Mouse (Mus musculus) midbrain, postnatal 0 days (tissue): Measurements from ENCODE around the gene Tmem86a. TPM values are rescaled to one million over a fixed set of nuclear protein-coding genes. Genes with fewer than 3 reads are reported as not detected.
"Not testable (repeated sequence)": the region's sequence is repeated elsewhere in the genome, so short reads cannot be mapped to it uniquely, and the experiment has no call there.

ENCODE experiments used
- ATAC-seq: fragments of 200-750 bp; cut with Nextera tagmentation; 2 replicates; pipeline ENCODE4 v1.8.0; 2017; ENCODE audit warnings: moderate number of reproducible peaks, mild to moderate bottlenecking, moderate TSS enrichment, moderate library complexity; ENCODE audit not compliant: low FRiP score
- DNase-seq: peaks from one replicate; pipeline ENCODE4 v3.0.0-alpha.2; 2015; ENCODE audit warnings: low spot score
- H3K27ac ChIP-seq: fragments of 300-500 bp; sonication (generic); 2 replicates; pipeline ENCODE4 v1.5.1; 2014; ENCODE audit warnings: low read depth, mild to moderate bottlenecking, low read length, mixed read lengths
- H3K27me3 ChIP-seq: fragments of 300-500 bp; sonication (generic); 2 replicates; pipeline ENCODE4 v1.6.1; 2014; ENCODE audit warnings: low read length, control low read depth, mixed read lengths; ENCODE audit not compliant: insufficient read depth
- H3K36me3 ChIP-seq: fragments of 300-500 bp; sonication (generic); 2 replicates; pipeline ENCODE4 v1.6.1; 2014; ENCODE audit warnings: low read length, control low read depth, mixed read lengths; ENCODE audit not compliant: insufficient read depth
- H3K4me1 ChIP-seq: fragments of 300-500 bp; sonication (generic); 2 replicates; pipeline ENCODE4 v1.6.1; 2014; ENCODE audit warnings: mild to moderate bottlenecking, control low read depth, antibody characterized with exemption, low read length, mixed read lengths; ENCODE audit not compliant: insufficient read depth
- H3K4me2 ChIP-seq: fragments of 300-500 bp; sonication (generic); 2 replicates; pipeline ENCODE4 v1.6.1; 2014; ENCODE audit warnings: low read depth, mild to moderate bottlenecking, low read length, mixed read lengths; ENCODE audit not compliant: poor library complexity, severe bottlenecking
- H3K4me3 ChIP-seq: fragments of 300-500 bp; sonication (generic); 2 replicates; pipeline ENCODE4 v1.5.1; 2014; ENCODE audit warnings: low read depth, mild to moderate bottlenecking, low read length, moderate library complexity
- H3K9ac ChIP-seq: fragments of 300-500 bp; sonication (generic); replicated peaks from 2 replicates; pipeline ENCODE4 v1.6.1; 2014; ENCODE audit warnings: mild to moderate bottlenecking, low read length, moderate library complexity, mixed read lengths; ENCODE audit not compliant: poor library complexity, severe bottlenecking
- H3K9me3 ChIP-seq: fragments of 300-500 bp; sonication (generic); 2 replicates; pipeline ENCODE4 v1.6.1; 2016; ENCODE audit warnings: low read length, control low read depth
- CTCF ChIP-seq: IDR thresholded peaks from 2 replicates; pipeline ENCODE4 v1.5.1; 2016; ENCODE audit warnings: antibody characterized with exemption, mild to moderate bottlenecking
- WGBS: fragments of 180-500 bp; shearing (Covaris S2); extraction: QIAGEN DNeasy Blood & Tissue Kit; methylation state at CpG from one replicate; pipeline ENCODE4 v1.1.7; 2014; 5-methylcytosine and 5-hydroxymethylcytosine counted together
- polyA plus RNA-seq: library from polyadenylated mRNA; unstranded; fragments of >200 nt; fragmentation: Nextera tagmentation; extraction: Ambion mirVana; gene quantifications from 2 replicates; pipeline ENCODE4 v1.2.1, GENCODE M21; 2015
- total RNA-seq: library from RNA; depleted of rRNA; stranded (reverse); fragments of >200 nt; gene quantifications from 2 replicates; pipeline ENCODE4 v1.2.3, GENCODE M21; 2014

Tmem86a gene
- total and polyA plus RNA-seq, 2 experiments from 2014 or later = 16.0 to 29.0 TPM

DNA sequence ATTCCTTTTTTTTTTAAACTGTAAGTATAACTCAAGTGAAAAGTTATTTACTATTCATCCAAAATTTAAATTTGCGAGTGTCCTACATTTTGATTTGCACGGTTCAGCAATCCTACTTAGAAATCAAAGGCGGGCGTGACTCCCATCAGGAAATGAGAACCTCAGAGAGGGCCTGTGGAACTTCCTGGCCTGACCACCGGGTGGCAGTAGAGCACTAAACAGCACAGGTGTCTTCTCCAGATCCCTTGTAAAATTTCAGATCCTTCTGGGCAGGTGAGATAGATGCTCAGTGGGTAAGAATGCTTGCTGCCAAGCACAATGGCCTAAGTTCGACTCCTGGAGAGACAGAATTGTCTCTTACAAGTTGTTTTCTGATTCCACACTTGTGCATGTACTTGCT is 26.9 kb upstream of the Tmem86a start:
- no peak overlapping the region for H3K9ac ChIP-seq
- no peaks in the 10 kb centered on the region for H3K36me3 ChIP-seq
- H3K4me1 ChIP-seq = no peaks in the 10 kb centered on the region
- H3K27me3 ChIP-seq = 0 out of 2 replicates have a peak, but pooled peaks cover 3% of the 10 kb centered on the region
- WGBS = 12% methylated on average over 6 of the region's 6 CpGs
- no peak overlapping the region for H3K4me2 ChIP-seq
- H3K4me3 ChIP-seq = no peak overlapping the region
- DNase-seq = peak; percentile 76
- TF ChIP-seq CTCF = peak; percentile 89
- H3K27ac ChIP-seq = no peak overlapping the region
- 0 out of 2 replicates have a peak, but pooled peaks have one; percentile 70 for ATAC-seq
- H3K9me3 ChIP-seq = no peaks in the 10 kb centered on the region

DNA sequence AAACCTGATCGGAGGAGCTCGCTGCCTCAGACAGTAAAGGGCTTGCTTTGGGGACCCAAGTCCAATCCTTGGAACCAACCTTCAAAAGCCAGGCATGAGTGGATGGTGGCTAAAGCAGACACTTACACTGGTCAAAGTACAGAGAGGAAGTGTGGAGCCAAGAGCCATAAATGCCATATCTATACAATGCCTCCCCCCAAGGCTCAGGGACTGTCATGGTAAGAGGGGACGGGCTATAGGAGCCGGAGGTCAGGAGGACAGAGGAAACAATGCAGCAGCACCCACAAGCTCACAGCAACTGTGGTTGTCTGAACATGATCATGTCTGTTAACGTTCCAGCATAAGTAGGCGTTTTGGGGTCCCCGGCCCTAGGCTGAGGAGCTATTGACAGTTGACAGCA is 25.9 kb upstream of the Tmem86a start:
- Histone ChIP-seq H3K9ac (no peak overlapping the region), H3K27ac (no peak overlapping the region), H3K4me2 (no peak overlapping the region), H3K27me3 (0 out of 2 replicates have a peak, but pooled peaks cover 3% of the 10 kb centered on the region), H3K4me1 (no peaks in the 10 kb centered on the region), H3K4me3 (no peak overlapping the region), H3K9me3 (no peaks in the 10 kb centered on the region), H3K36me3 (no peaks in the 10 kb centered on the region)
- 89% methylated on average over 7 of the region's 7 CpGs for WGBS
- DNase-seq (no peak), ATAC-seq (no peak)
- TF ChIP-seq CTCF = no peak

DNA sequence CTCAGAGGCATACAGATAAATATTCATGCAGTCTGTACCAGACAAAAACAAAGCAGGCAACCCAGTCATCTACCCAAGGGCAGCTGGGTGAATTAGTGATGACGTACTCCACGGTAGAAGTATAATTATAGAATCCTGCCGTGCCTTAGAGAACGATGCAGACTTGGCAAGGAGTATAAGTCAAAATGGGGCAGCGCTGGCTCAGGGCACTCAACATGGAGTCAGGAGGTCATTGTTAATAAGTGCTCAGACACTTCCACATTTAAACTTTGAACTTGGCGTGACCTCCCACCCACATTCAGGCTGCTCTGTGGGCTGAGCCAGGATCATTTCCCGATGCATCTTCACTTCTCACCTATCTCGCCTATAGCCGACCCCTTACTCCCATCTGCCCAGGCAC is 25.0 kb upstream of the Tmem86a start:
- H3K4me2 ChIP-seq = no peak overlapping the region
- no peak overlapping the region for H3K9ac ChIP-seq
- no peaks in the 10 kb centered on the region for H3K9me3 ChIP-seq
- ATAC-seq (no peak), DNase-seq (no peak)
- no peak overlapping the region for H3K27ac ChIP-seq
- TF ChIP-seq CTCF = no peak
- no peaks in the 10 kb centered on the region for H3K4me1 ChIP-seq
- 67% methylated on average over 9 of the region's 9 CpGs for WGBS
- H3K36me3 ChIP-seq = no peaks in the 10 kb centered on the region
- H3K27me3 ChIP-seq = 0 out of 2 replicates have a peak, but pooled peaks cover 3% of the 10 kb centered on the region
- no peak overlapping the region for H3K4me3 ChIP-seq

DNA sequence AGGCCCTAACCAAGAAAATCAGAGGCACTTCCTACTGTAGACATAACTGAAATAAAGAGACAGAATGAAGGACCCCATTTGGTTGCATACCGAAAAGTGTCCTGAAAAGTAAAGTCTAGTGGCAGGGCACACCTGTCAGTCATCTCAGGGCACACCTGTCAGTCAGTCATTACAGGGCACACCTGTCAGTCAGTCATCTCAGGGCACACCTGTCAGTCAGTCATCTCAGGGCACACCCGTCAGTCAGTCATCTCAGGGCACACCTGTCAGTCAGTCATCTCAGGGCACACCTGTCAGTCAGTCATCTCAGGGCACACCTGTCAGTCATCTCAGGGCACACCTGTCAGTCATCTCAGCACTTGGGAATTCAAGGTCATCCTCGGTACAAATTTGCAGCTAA is 23.5 kb upstream of the Tmem86a start:
- not testable (repeated sequence) for ATAC-seq, H3K9me3 ChIP-seq
- WGBS = 84% methylated on average over 3 of the region's 3 CpGs

DNA sequence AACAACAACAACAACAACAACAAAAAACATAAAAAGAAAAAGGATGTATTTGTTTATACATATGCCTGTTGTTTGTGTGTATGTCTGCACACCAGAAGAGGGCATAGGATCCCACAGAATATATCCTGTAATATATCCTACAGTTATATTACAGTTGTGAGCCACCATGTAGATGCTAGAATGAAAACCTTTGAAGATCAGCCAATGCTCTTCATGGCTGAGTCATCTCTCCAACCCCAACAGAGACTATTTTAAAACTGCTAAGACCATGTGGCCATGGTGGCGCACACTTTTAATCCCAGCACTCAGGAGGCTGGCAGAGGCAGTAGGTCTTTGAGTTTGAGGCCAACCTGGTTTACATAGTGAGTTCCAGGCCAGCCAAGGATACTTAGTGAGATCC is 22.9 kb upstream of the Tmem86a start:
- no peak for TF ChIP-seq CTCF

More for the DNA sequence above, 23.5 kb upstream of the Tmem86a start:
- H3K4me1 ChIP-seq, H3K9ac ChIP-seq, H3K27ac ChIP-seq, H3K36me3 ChIP-seq, DNase-seq, H3K4me3 ChIP-seq, H3K27me3 ChIP-seq, H3K4me2 ChIP-seq: not testable (repeated sequence)

DNA sequence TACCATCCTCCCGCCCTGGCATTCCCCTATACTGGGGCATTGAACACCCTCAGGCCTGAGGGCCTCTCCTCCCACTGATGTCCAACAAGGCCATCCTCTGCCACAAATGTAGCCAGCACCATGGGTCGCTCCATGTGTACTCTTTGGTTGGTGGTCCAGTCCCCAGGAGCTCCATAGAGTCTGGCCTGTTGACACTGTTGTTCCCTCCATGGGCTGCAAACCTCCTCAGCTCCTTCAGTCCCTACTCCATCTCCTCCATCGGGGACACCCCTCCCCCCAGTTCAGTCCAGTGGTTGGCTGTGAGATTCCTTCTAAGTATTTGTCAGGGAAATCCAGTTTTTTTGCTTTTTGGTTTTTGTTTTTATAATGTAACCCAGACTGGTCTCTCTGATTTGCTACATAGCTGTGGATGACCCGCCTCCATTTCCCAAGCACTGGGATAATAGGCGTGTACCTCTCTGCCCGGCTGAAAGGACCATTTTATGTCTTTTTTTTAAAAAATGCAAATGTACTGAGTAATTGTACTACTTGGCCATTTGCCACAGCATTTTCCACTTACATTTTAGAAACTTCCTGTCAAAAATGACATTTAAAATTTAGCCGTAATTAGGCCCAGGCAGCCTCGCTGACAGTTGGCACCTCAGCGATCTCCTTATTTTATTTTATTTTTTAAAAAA is 19.7 kb upstream of the Tmem86a start:
- H3K4me2 ChIP-seq = no peak overlapping the region
- no peaks in the 10 kb centered on the region for H3K36me3 ChIP-seq
- no peaks in the 10 kb centered on the region for H3K4me1 ChIP-seq
- 72% methylated on average over 9 of the region's 9 CpGs for WGBS
- no peak overlapping the region for H3K9ac ChIP-seq
- no peaks in the 10 kb centered on the region for H3K27me3 ChIP-seq
- no peak overlapping the region for H3K4me3 ChIP-seq
- no peaks in the 10 kb centered on the region for H3K9me3 ChIP-seq
- no peak overlapping the region for H3K27ac ChIP-seq
- no peak for TF ChIP-seq CTCF
- ATAC-seq (no peak), DNase-seq (no peak)

More for the DNA sequence above, 22.9 kb upstream of the Tmem86a start:
- H3K9me3 ChIP-seq = no peaks in the 10 kb centered on the region
- H3K4me3 ChIP-seq = no peak overlapping the region
- no peaks in the 10 kb centered on the region for H3K4me1 ChIP-seq
- no peak for DNase-seq
- H3K9ac ChIP-seq = no peak overlapping the region
- H3K4me2 ChIP-seq = no peak overlapping the region
- WGBS = 97% methylated on average over 1 of the region's 1 CpGs
- H3K36me3 ChIP-seq = no peaks in the 10 kb centered on the region
- H3K27me3 ChIP-seq = no peaks in the 10 kb centered on the region
- ATAC-seq = no peak
- no peak overlapping the region for H3K27ac ChIP-seq
